ENCODE assay signal across 9 mouse cellular contexts in genomic region chr1:34536767-34537485, GRCm38 (mm10). TPM values are rescaled to one million over a fixed set of nuclear protein-coding genes. Genes with fewer than 3 reads are reported as not detected.
DNase-seq lines count a peak whose midpoint lies in the region; ATAC-seq lines count a peak whose summit lies in the region.
"Had no signal": no experiment of that assay in that cellular context is flagged by ENCODE, and none has a peak within 500 bp of the region (broad histone marks: within the 10 kb centered on the region; RNA-seq: fewer than 3 reads in every experiment).

No protein-coding gene starts in this region.

- peak overlapping the region; percentile 19 for H3K4me2 ChIP-seq in neural tube, embryonic 11.5 days (ENCODE audit: low read depth)

- no peaks in the 10 kb centered on the region for H3K9me3 ChIP-seq in limb, embryonic 10.5 days (replicated peaks)
- no peaks in the 10 kb centered on the region for H3K9me3 ChIP-seq in neural tube, embryonic 11.5 days (ENCODE audit: control insufficient read depth, low read length)

- DNase-seq in A20 (ENCODE audit: low read depth, low spot score), result peak; percentile 49
- peak; percentile 9 for DNase-seq in NIH3T3 (ENCODE audit: low read depth)
- DNase-seq in limb, embryonic 10.5 days (ENCODE audit: low spot score), result peak; percentile 50
- DNase-seq in neural tube, embryonic 11.5 days (ENCODE audit: low spot score), result peak; percentile 36
- DNase-seq in gastrocnemius, adult 8-10 months (ENCODE audit: low spot score in 2 of 2), result no peak
- no peak for DNase-seq in left cerebral cortex, adult 11 months (ENCODE audit: low spot score)
- no peak for DNase-seq in adrenal gland, adult 8-10 months

- peaks cover 8% of the 10 kb centered on the region for H3K4me1 ChIP-seq in limb, embryonic 10.5 days
- peaks cover 3% of the 10 kb centered on the region; the same call in 1 of the 2 replicates for H3K4me1 ChIP-seq in neural tube, embryonic 11.5 days (ENCODE audit: control insufficient read depth, insufficient read depth, low read length)

- H3K9ac ChIP-seq in neural tube, embryonic 11.5 days (ENCODE audit: low read length), result no peak overlapping the region

- no peak overlapping the region for H3K27ac ChIP-seq in limb, embryonic 10.5 days
- no peak overlapping the region for H3K27ac ChIP-seq in neural tube, embryonic 11.5 days (ENCODE audit: low read depth, low read length)

- peak overlapping the region; percentile 27 for H3K4me3 ChIP-seq in limb, embryonic 10.5 days
- no peak overlapping the region for H3K4me3 ChIP-seq in neural tube, embryonic 11.5 days (ENCODE audit: low read depth, low read length)

- WGBS in limb, embryonic 10.5 days, result 5% methylated on average over 16 of the region's 16 CpGs
- 6% methylated on average over 16 of the region's 16 CpGs for WGBS in neural tube, embryonic 11.5 days

- no peaks in the 10 kb centered on the region for H3K36me3 ChIP-seq in limb, embryonic 10.5 days
- H3K36me3 ChIP-seq in neural tube, embryonic 11.5 days (ENCODE audit: control insufficient read depth, insufficient read depth, low read length), result no peaks in the 10 kb centered on the region

- peaks cover 46% of the 10 kb centered on the region for H3K27me3 ChIP-seq in limb, embryonic 10.5 days (ENCODE audit: low read depth, poor library complexity, severe bottlenecking)
- H3K27me3 ChIP-seq in neural tube, embryonic 11.5 days (ENCODE audit: control insufficient read depth, insufficient read depth, low read length), result peaks cover 24% of the 10 kb centered on the region

- peak; percentile 78 for ATAC-seq in granulocyte monocyte progenitor cell, adult 5-6 weeks (replicated peaks; ENCODE audit: poor library complexity, severe bottlenecking)
- no peak for ATAC-seq in neural tube, embryonic 11.5 days (ENCODE audit: insufficient read depth, low FRiP score, low TSS enrichment)

RNA-seq across cellular contexts. Expression of gene Cfc1, which starts 1.5 kb away (rescaled TPM):
- total RNA-seq in granulocyte monocyte progenitor cell, adult 5-6 weeks (2014; fragmentation: Nextera tagmentation), result not detected in 2 replicates
- not detected in 2 replicates for total RNA-seq in granulocyte monocyte progenitor cell, adult 5-6 weeks (2017)
- not detected in 2 replicates for polyA plus RNA-seq in limb, embryonic 10.5 days (2016; fragmentation: Nextera tagmentation; extraction: Ambion mirVana)
- not detected in 2 replicates for polyA plus RNA-seq in neural tube, embryonic 11.5 days (2014; fragmentation: Nextera tagmentation; extraction: Ambion mirVana)
- not detected for total RNA-seq in gastrocnemius, adult 8-10 months (2022)
- not detected for total RNA-seq in adrenal gland, adult 8-10 months (2022)
- polyA plus RNA-seq: cortical plate, adult 2 months had no signal

RNA-seq across cellular contexts. Expression of gene Prss40, which starts 23.8 kb away (rescaled TPM):
- not detected in 2 replicates for total RNA-seq in granulocyte monocyte progenitor cell, adult 5-6 weeks (2014; fragmentation: Nextera tagmentation)
- not detected in 2 replicates for total RNA-seq in granulocyte monocyte progenitor cell, adult 5-6 weeks (2017)
- not detected in 2 replicates for polyA plus RNA-seq in limb, embryonic 10.5 days (2016; fragmentation: Nextera tagmentation; extraction: Ambion mirVana)
- polyA plus RNA-seq in neural tube, embryonic 11.5 days (2014; fragmentation: Nextera tagmentation; extraction: Ambion mirVana), result not detected in 2 replicates
- not detected for total RNA-seq in gastrocnemius, adult 8-10 months (2022)
- not detected for total RNA-seq in adrenal gland, adult 8-10 months (2022)
- polyA plus RNA-seq: cortical plate, adult 2 months had no signal

RNA-seq across cellular contexts. Expression of gene Prss39, which starts 38.7 kb away (rescaled TPM):
- 1.2 TPM in 1 of 2 replicates, not detected in the other for total RNA-seq in granulocyte monocyte progenitor cell, adult 5-6 weeks (2014; fragmentation: Nextera tagmentation)
- total RNA-seq in granulocyte monocyte progenitor cell, adult 5-6 weeks (2017), result not detected in 2 replicates
- not detected in 2 replicates for polyA plus RNA-seq in limb, embryonic 10.5 days (2016; fragmentation: Nextera tagmentation; extraction: Ambion mirVana)
- not detected in 2 replicates for polyA plus RNA-seq in neural tube, embryonic 11.5 days (2014; fragmentation: Nextera tagmentation; extraction: Ambion mirVana)
- total RNA-seq in gastrocnemius, adult 8-10 months (2022), result not detected
- total RNA-seq in adrenal gland, adult 8-10 months (2022), result not detected
- polyA plus RNA-seq: cortical plate, adult 2 months had no signal

RNA-seq across cellular contexts. Expression of gene Amer3, which starts 42.5 kb away (rescaled TPM):
- not detected in 2 replicates for total RNA-seq in granulocyte monocyte progenitor cell, adult 5-6 weeks (2014; fragmentation: Nextera tagmentation)
- total RNA-seq in granulocyte monocyte progenitor cell, adult 5-6 weeks (2017), result not detected in 2 replicates
- not detected in 2 replicates for polyA plus RNA-seq in limb, embryonic 10.5 days (2016; fragmentation: Nextera tagmentation; extraction: Ambion mirVana)
- polyA plus RNA-seq in neural tube, embryonic 11.5 days (2014; fragmentation: Nextera tagmentation; extraction: Ambion mirVana), result 5.0 and 5.6 TPM in 2 replicates
- not detected for total RNA-seq in gastrocnemius, adult 8-10 months (2022)
- 1 to 10 TPM in 3 of 4 experiments, under 1 TPM in 1; 0.77 to 1.6 (median 1.2) TPM for total RNA-seq in adrenal gland, adult 8-10 months (2022)

Comparison
In these comparisons a context has a peak if more than half of its experiments do, and no peak if none do; other contexts are left out.
1. DNase-seq: peak in A20 (single experiment), NIH3T3 (single experiment), limb, embryonic 10.5 days (single experiment) and neural tube, embryonic 11.5 days (single experiment); none in gastrocnemius, adult 8-10 months (0 of 2), left cerebral cortex, adult 11 months (single experiment) and adrenal gland, adult 8-10 months (single experiment).